Mouse (Mus musculus): Measurements from ENCODE around the gene Card14. TPM values are rescaled to one million over a fixed set of nuclear protein-coding genes. Genes with fewer than 3 reads are reported as not detected.

Gene Card14
- polyA plus RNA-seq, 1 experiment from 2014 or later, result not detected

DNA sequence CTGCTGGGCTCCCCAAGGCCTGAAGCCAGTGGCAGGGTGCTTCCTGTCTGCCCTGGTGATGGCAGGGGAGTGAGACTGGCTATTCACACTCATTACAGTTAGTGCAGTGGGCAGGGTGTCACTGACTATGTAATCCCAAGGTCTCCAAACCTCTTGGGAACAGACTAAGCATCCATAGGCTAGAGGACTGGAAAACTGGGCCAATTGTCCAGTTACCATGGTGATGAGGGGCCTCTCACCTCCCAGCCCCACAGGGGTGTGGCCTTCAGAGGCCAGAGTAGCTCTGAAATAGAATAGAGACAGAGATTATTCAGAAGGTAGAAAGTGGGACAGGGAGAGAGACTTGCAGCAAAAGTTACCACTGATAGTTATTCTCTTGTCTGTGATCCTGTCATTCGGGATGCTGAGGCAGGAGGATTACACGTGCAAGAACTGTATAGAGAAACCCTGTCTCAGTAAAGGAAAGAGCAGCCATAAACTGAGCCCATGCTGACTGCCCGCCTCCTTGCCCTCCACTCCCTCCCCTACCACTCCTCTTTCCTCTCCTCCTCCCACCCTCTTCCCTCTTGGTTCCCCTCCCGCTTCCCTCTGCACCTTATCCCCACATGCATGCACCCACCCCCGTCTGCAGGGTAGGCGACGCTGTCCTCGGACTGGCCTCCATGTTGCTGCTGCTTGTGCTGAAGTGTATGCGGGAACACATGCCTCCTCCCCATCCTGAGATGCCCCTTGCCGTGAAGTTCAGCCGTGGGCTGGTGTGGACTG lies 55.4 kb downstream of the Card14 start:
- H3K27me3 ChIP-seq (ENCODE audit: control insufficient read depth, insufficient read depth, low read length), result no peaks in the 10 kb centered on the region
- no peaks in the 10 kb centered on the region for H3K9me3 ChIP-seq (ENCODE audit: control insufficient read depth, low read length)
- WGBS, result 25% methylated on average over 11 of the region's 11 CpGs
- peaks cover 2% of the 10 kb centered on the region; the same call in 1 of the 2 replicates for H3K36me3 ChIP-seq (ENCODE audit: control insufficient read depth, insufficient read depth, low read length)
- H3K4me3 ChIP-seq (ENCODE audit: low read depth, low read length), result 0 out of 2 replicates have a peak overlapping the region, but pooled peaks have one; percentile 11
- peak overlapping the region; percentile 44 for H3K4me2 ChIP-seq
- ATAC-seq (ENCODE audit: low FRiP score), result peak; percentile 73
- H3K4me1 ChIP-seq (ENCODE audit: control insufficient read depth, insufficient read depth, low read length), result peaks cover 16% of the 10 kb centered on the region
- H3K27ac ChIP-seq (ENCODE audit: low read depth, low read length), result peak overlapping the region; percentile 31
- peak overlapping the region; percentile 33; the same call in 1 of the 2 replicates for H3K9ac ChIP-seq (ENCODE audit: low read length)
- peak; percentile 89 for DNase-seq (ENCODE audit: low spot score, missing footprints)

- peak; percentile 83 for ATAC-seq (ENCODE audit: low FRiP score)
- H3K4me1 ChIP-seq (ENCODE audit: control insufficient read depth, insufficient read depth, low read length), result peaks cover 16% of the 10 kb centered on the region
- no peaks in the 10 kb centered on the region for H3K9me3 ChIP-seq (ENCODE audit: control insufficient read depth, low read length)
- WGBS, result 27% methylated on average over 11 of the region's 11 CpGs
- 0 out of 2 replicates have a peak overlapping the region, but pooled peaks have one; percentile 11 for H3K4me3 ChIP-seq (ENCODE audit: low read depth, low read length)
- 0 out of 2 replicates have a peak overlapping the region, but pooled peaks have one; percentile 31 for H3K27ac ChIP-seq (ENCODE audit: low read depth, low read length)
- H3K27me3 ChIP-seq (ENCODE audit: control insufficient read depth, insufficient read depth, low read length), result no peaks in the 10 kb centered on the region
- DNase-seq (ENCODE audit: low spot score, missing footprints), result peak; percentile 97
- H3K4me2 ChIP-seq, result peak overlapping the region; percentile 44
- H3K9ac ChIP-seq (ENCODE audit: low read length), result peak overlapping the region; percentile 33; the same call in 1 of the 2 replicates
- H3K36me3 ChIP-seq (ENCODE audit: control insufficient read depth, insufficient read depth, low read length), result peaks cover 2% of the 10 kb centered on the region; the same call in 1 of the 2 replicates
Measured at GRCm38 (mm10) chr11:119363534-119364145, 56.1 kb downstream of the Card14 start.

GRCm38 (mm10) chr11:119375425-119375824 lies 67.9 kb downstream of the Card14 start:
- Histone ChIP-seq H3K9me3 (ENCODE audit: control insufficient read depth, low read length) (no peaks in the 10 kb centered on the region), H3K27me3 (ENCODE audit: control insufficient read depth, insufficient read depth, low read length) (no peaks in the 10 kb centered on the region), H3K27ac (ENCODE audit: low read depth, low read length) (no peak overlapping the region), H3K4me2 (no peak overlapping the region), H3K36me3 (ENCODE audit: control insufficient read depth, insufficient read depth, low read length) (peaks cover 3% of the 10 kb centered on the region; the same call in 1 of the 2 replicates), H3K4me3 (ENCODE audit: low read depth, low read length) (no peak overlapping the region), H3K4me1 (ENCODE audit: control insufficient read depth, insufficient read depth, low read length) (no peaks in the 10 kb centered on the region), H3K9ac (ENCODE audit: low read length) (no peak overlapping the region)
- ATAC-seq (ENCODE audit: low FRiP score) (no peak), DNase-seq (ENCODE audit: low spot score, missing footprints) (no peak)
- 84% methylated on average over 6 of the region's 6 CpGs for WGBS

DNA sequence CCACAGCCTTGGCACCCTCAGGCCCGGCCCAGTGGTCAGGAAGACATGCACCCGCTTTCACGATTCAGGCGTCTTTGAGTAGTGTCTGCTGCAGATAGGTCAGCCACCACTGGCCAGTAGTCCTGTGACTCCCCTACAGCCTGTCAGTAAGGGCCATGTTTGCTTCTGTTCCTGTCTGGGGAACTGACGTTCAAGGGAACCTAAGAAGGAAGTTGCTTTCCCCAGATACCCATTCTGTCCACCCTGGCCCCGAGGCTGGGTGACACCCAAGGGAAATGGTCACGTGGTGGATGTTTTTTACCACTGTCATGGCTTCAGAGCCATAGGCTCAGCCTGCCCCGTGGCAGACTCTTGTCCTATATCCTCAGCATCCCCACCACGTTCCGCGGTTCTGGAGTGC lies 69.8 kb downstream of the Card14 start:
- no peaks in the 10 kb centered on the region for H3K27me3 ChIP-seq (ENCODE audit: control insufficient read depth, insufficient read depth, low read length)
- WGBS, result 93% methylated on average over 11 of the region's 11 CpGs

GRCm38 (mm10) chr11:119378551-119378950 lies 71.0 kb downstream of the Card14 start:
- Histone ChIP-seq H3K9ac (ENCODE audit: low read length) (no peak overlapping the region), H3K4me3 (ENCODE audit: low read depth, low read length) (no peak overlapping the region), H3K27ac (ENCODE audit: low read depth, low read length) (no peak overlapping the region), H3K27me3 (ENCODE audit: control insufficient read depth, insufficient read depth, low read length) (no peaks in the 10 kb centered on the region), H3K4me1 (ENCODE audit: control insufficient read depth, insufficient read depth, low read length) (no peaks in the 10 kb centered on the region), H3K36me3 (ENCODE audit: control insufficient read depth, insufficient read depth, low read length) (peaks cover 3% of the 10 kb centered on the region; the same call in 1 of the 2 replicates), H3K9me3 (ENCODE audit: control insufficient read depth, low read length) (no peaks in the 10 kb centered on the region), H3K4me2 (no peak overlapping the region)
- 98% methylated on average over 1 of the region's 1 CpGs for WGBS
- DNase-seq (ENCODE audit: low spot score, missing footprints) (no peak), ATAC-seq (ENCODE audit: low FRiP score) (no peak)

More for the DNA sequence above, 69.8 kb downstream of the Card14 start:
- Histone ChIP-seq H3K4me1 (ENCODE audit: control insufficient read depth, insufficient read depth, low read length) (no peaks in the 10 kb centered on the region), H3K27ac (ENCODE audit: low read depth, low read length) (no peak overlapping the region), H3K4me2 (no peak overlapping the region), H3K36me3 (ENCODE audit: control insufficient read depth, insufficient read depth, low read length) (peaks cover 3% of the 10 kb centered on the region; the same call in 1 of the 2 replicates), H3K9ac (ENCODE audit: low read length) (no peak overlapping the region), H3K4me3 (ENCODE audit: low read depth, low read length) (no peak overlapping the region), H3K9me3 (ENCODE audit: control insufficient read depth, low read length) (no peaks in the 10 kb centered on the region)
- no peak for DNase-seq (ENCODE audit: low spot score, missing footprints)
- no peak for ATAC-seq (ENCODE audit: low FRiP score)

DNA sequence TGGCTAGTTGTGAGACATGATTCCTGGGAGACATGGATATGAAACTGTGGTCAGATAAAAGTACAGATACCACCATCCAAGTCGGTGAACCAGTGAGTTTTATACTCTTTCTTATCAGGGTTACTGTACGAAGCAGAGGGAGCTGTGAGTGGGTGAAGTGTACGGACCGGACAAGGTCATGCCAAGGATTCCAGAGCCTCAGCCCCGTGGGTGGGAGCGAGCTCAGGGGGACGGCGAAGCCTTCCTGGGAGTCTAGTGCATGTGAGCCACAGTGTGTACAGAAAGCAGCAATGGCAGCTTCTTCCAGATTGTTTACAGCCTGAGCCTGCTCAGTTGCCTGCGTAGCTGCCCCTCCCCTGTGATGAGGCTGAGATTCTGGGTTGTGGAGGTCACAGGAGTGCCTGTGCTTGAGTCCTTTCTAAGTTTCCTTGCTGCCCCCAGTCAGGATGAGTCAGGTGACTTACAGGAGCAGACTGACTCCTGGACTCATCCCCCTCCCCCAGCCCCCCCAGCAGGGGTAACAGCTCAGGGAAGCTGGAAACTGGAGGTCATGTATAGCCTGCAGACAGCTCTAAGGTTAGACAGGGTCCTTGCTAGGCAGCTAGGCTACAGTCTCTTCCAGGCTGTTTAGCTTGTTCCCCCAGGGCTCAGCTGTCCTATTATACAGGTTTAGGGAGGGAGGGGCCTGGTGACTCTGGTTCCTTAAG lies 74.2 kb downstream of the Card14 start:
- H3K27me3 ChIP-seq (ENCODE audit: control insufficient read depth, insufficient read depth, low read length), result no peaks in the 10 kb centered on the region
- no peaks in the 10 kb centered on the region for H3K9me3 ChIP-seq (ENCODE audit: control insufficient read depth, low read length)
- 82% methylated on average over 9 of the region's 9 CpGs for WGBS
- no peak overlapping the region for H3K4me3 ChIP-seq (ENCODE audit: low read depth, low read length)
- H3K4me2 ChIP-seq, result no peak overlapping the region
- no peak overlapping the region for H3K27ac ChIP-seq (ENCODE audit: low read depth, low read length)
- peaks cover 3% of the 10 kb centered on the region; the same call in 1 of the 2 replicates for H3K36me3 ChIP-seq (ENCODE audit: control insufficient read depth, insufficient read depth, low read length)
- no peak overlapping the region for H3K9ac ChIP-seq (ENCODE audit: low read length)
- no peaks in the 10 kb centered on the region for H3K4me1 ChIP-seq (ENCODE audit: control insufficient read depth, insufficient read depth, low read length)
- ATAC-seq (ENCODE audit: low FRiP score) (no peak), DNase-seq (ENCODE audit: low spot score, missing footprints) (no peak)

- no peak for DNase-seq (ENCODE audit: low spot score, missing footprints)
- no peak overlapping the region for H3K9ac ChIP-seq (ENCODE audit: low read length)
- H3K27me3 ChIP-seq (ENCODE audit: control insufficient read depth, insufficient read depth, low read length), result no peaks in the 10 kb centered on the region
- ATAC-seq (ENCODE audit: low FRiP score), result no peak
- no peak overlapping the region for H3K27ac ChIP-seq (ENCODE audit: low read depth, low read length)
- WGBS, result 73% methylated on average over 6 of the region's 6 CpGs
- H3K36me3 ChIP-seq (ENCODE audit: control insufficient read depth, insufficient read depth, low read length), result peaks cover 3% of the 10 kb centered on the region; the same call in 1 of the 2 replicates
- no peaks in the 10 kb centered on the region for H3K9me3 ChIP-seq (ENCODE audit: control insufficient read depth, low read length)
- no peak overlapping the region for H3K4me2 ChIP-seq
- no peaks in the 10 kb centered on the region for H3K4me1 ChIP-seq (ENCODE audit: control insufficient read depth, insufficient read depth, low read length)
- H3K4me3 ChIP-seq (ENCODE audit: low read depth, low read length), result no peak overlapping the region
Measured at GRCm38 (mm10) chr11:119382338-119382850, 74.8 kb downstream of the Card14 start.

DNA sequence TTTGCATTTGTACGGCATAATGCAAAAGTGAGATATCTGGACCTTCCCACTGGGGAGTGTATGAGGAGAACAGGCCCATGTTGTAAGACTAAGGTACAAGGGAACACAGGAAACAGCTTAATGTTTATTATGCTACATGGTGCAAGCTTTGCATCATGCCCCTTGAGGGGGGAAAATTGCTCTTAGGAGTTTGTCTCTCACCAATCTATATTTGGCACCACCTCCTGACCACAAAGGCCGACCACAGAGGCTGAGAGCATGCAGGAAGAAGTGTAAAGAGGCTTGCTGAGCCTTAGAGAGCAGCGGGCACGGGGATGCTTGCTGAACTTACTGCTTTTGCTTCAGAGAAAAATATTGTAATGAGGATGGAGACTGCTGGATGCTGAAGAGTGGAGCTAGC lies 77.3 kb downstream of the Card14 start:
- H3K9me3 ChIP-seq (ENCODE audit: control insufficient read depth, low read length), result no peaks in the 10 kb centered on the region
- peaks cover 3% of the 10 kb centered on the region for H3K4me1 ChIP-seq (ENCODE audit: control insufficient read depth, insufficient read depth, low read length)
- no peak overlapping the region for H3K9ac ChIP-seq (ENCODE audit: low read length)
- no peak overlapping the region for H3K27ac ChIP-seq (ENCODE audit: low read depth, low read length)
- H3K4me2 ChIP-seq, result no peak overlapping the region
- peaks cover 17% of the 10 kb centered on the region for H3K27me3 ChIP-seq (ENCODE audit: control insufficient read depth, insufficient read depth, low read length)
- H3K4me3 ChIP-seq (ENCODE audit: low read depth, low read length), result no peak overlapping the region
- DNase-seq (ENCODE audit: low spot score, missing footprints), result no peak
- WGBS, result 82% methylated on average over 4 of the region's 4 CpGs
- no peaks in the 10 kb centered on the region for H3K36me3 ChIP-seq (ENCODE audit: control insufficient read depth, insufficient read depth, low read length)
- ATAC-seq (ENCODE audit: low FRiP score), result no peak
